Mouse (Mus musculus) bone marrow macrophage, adult 2 months (primary cell): ENCODE results near the gene Anxa4.

Source experiments
- CTCF ChIP-seq: IDR thresholded peaks from 2 replicates; pipeline ENCODE4 v1.5.1; 2012; ENCODE audit warnings: low read depth, mild to moderate bottlenecking, low read length, moderate library complexity
- POLR2A ChIP-seq: IDR thresholded peaks from 2 replicates; pipeline ENCODE4 v1.6.1; 2012; ENCODE audit warnings: mild to moderate bottlenecking, low read depth, low read length, borderline replicate concordance

DNA sequence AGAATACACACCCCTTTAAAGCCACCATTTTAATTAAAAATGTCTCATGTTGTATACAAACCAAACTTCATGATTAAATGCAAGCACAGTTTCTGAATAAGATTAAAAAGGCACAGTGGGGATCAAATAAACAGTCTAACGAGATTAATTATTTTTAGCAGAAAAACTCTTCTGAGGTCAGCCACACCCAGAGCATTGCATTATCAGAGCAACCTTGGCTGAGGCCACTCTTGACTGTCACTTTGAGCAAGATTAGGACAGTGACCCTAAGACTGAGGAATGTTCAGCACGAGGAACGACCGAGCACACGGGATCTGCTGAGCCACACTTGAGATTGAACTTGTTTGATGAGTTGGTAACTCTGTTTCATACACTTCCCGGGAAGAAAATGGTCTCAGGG lies 56.6 kb downstream of the Anxa4 start:
- no peak for TF ChIP-seq POLR2A
- TF ChIP-seq CTCF: no peak
